Mouse (Mus musculus) stomach, embryonic 14.5 days (tissue): ENCODE data around the gene Hist1h2ab. TPM values are rescaled to one million over a fixed set of nuclear protein-coding genes. Genes with fewer than 3 reads are reported as not detected.
"Not testable (repeated sequence)": the region's sequence is repeated elsewhere in the genome, so short reads cannot be mapped to it uniquely, and the experiment has no call there.

ENCODE experiments used
- ATAC-seq: fragments of 200-750 bp; cut with Nextera tagmentation; 2 replicates; pipeline ENCODE4 v1.8.0; 2017; ENCODE audit warnings: low read depth, moderate TSS enrichment; ENCODE audit not compliant: insufficient number of reproducible peaks, insufficient read depth, low FRiP score
- H3K27ac ChIP-seq: fragments of 300-500 bp; sonication (generic); 2 replicates; pipeline ENCODE4 v1.5.1; 2014; ENCODE audit warnings: mild to moderate bottlenecking, low read length, moderate library complexity, mixed read lengths
- H3K27me3 ChIP-seq: fragments of 300-500 bp; sonication (generic); 2 replicates; pipeline ENCODE4 v1.6.1; 2014; ENCODE audit warnings: low read length, control low read depth, mixed read lengths; ENCODE audit not compliant: control insufficient read depth, insufficient read depth
- H3K36me3 ChIP-seq: fragments of 300-500 bp; sonication (generic); 2 replicates; pipeline ENCODE4 v1.6.1; 2014; ENCODE audit warnings: mild to moderate bottlenecking, control low read depth, low read length, moderate library complexity, mixed read lengths; ENCODE audit not compliant: control insufficient read depth, insufficient read depth
- H3K4me1 ChIP-seq: fragments of 300-500 bp; sonication (generic); 2 replicates; pipeline ENCODE4 v1.6.1; 2014; ENCODE audit warnings: low read length, control low read depth, mixed read lengths; ENCODE audit not compliant: control insufficient read depth, insufficient read depth
- H3K4me2 ChIP-seq: fragments of 300-500 bp; sonication (generic); replicated peaks from 2 replicates; pipeline ENCODE4 v1.6.1; 2014; ENCODE audit warnings: low read depth, low read length, control low read depth
- H3K4me3 ChIP-seq: fragments of 300-500 bp; sonication (generic); 2 replicates; pipeline ENCODE4 v1.5.1; 2014; ENCODE audit warnings: low read depth, low read length, control low read depth
- H3K9ac ChIP-seq: fragments of 300-500 bp; sonication (generic); replicated peaks from 2 replicates; pipeline ENCODE4 v1.6.1; 2014; ENCODE audit warnings: low read depth, mild to moderate bottlenecking, control low read depth, low read length, moderate library complexity, mixed read lengths
- H3K9me3 ChIP-seq: fragments of 300-500 bp; sonication (generic); 2 replicates; pipeline ENCODE4 v1.6.1; 2016; ENCODE audit warnings: low read depth, low read length, control low read depth; ENCODE audit not compliant: control insufficient read depth
- WGBS: fragments of 180-500 bp; shearing (Covaris S2); extraction: QIAGEN DNeasy Blood & Tissue Kit; methylation state at CpG from one replicate; pipeline ENCODE4 v1.1.7; 2014; 5-methylcytosine and 5-hydroxymethylcytosine counted together
- polyA plus RNA-seq: library from polyadenylated mRNA; unstranded; fragments of >200 nt; fragmentation: Nextera tagmentation; extraction: Ambion mirVana; gene quantifications from 2 replicates; pipeline ENCODE4 v1.2.1, GENCODE M21; 2014

Hist1h2ab gene
- polyA plus RNA-seq, result 38.8 and 50.2 TPM in 2 replicates

DNA sequence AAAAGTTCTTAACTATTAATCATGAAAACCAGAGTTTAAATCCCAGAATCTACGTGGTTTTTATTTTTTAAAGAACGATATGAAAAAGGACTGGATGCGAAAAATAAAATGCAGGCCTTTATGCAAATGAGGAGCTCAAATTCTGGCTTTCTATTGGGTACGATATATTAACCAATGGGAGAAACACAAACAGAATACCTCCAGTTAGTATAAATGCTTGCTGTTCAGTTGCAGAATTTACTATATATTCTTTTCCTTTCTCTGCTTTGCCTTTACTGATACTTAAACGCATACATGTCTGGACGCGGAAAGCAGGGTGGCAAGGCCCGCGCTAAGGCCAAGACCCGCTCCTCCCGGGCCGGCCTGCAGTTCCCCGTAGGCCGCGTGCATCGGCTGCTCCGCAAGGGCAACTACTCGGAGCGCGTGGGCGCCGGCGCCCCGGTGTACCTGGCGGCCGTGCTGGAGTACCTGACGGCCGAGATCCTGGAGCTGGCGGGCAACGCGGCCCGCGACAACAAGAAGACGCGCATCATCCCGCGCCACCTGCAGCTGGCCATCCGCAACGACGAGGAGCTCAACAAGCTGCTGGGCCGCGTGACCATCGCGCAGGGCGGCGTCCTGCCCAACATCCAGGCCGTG, at the start of gene Hist1h2ab:
TSS of gene Hist1h2ab (plus strand) at position 288 of the 639 bp plus-strand sequence.
- not testable (repeated sequence) for H3K27me3 ChIP-seq
- ATAC-seq, result peak; percentile 47
- under 1% methylated on average over 27 of the region's 47 CpGs for WGBS

DNA sequence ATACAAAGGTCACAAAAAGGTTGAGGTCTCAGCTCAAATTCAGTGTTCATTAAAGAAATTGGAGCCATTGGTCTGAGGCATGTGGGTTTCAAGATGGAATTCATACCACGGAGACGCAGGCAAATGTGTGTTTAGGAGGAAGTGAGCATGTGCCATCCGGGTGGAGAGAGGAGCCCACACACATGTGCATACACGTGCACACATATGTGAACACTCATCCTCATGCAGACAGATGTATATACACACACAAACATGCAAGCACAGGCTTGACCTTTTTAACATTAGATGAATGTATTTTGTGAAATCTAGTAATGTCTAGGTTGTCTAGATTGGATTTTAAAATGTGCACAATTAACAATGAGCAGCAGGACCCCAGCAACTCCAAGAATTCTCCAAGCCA, 48.7 kb upstream of the Hist1h2ab start:
- H3K4me3 ChIP-seq, result no peak overlapping the region
- H3K27ac ChIP-seq, result no peak overlapping the region
- WGBS, result 80% methylated on average over 4 of the region's 4 CpGs
- ATAC-seq, result no peak
- no peaks in the 10 kb centered on the region for H3K36me3 ChIP-seq
- H3K9me3 ChIP-seq, result no peaks in the 10 kb centered on the region
- H3K4me1 ChIP-seq, result peaks cover 9% of the 10 kb centered on the region; the same call in 1 of the 2 replicates
- no peak overlapping the region for H3K4me2 ChIP-seq
- H3K27me3 ChIP-seq, result no peaks in the 10 kb centered on the region
- H3K9ac ChIP-seq, result no peak overlapping the region

More for the DNA sequence above, at the start of gene Hist1h2ab:
- Histone ChIP-seq H3K4me1 (peaks cover 18% of the 10 kb centered on the region), H3K4me2 (peak within 1 kb of the TSS; percentile 53), H3K27ac (peak within 1 kb of the TSS; percentile 96), H3K4me3 (peak within 1 kb of the TSS; percentile 37), H3K9ac (peak within 1 kb of the TSS; percentile 45)
- H3K36me3 ChIP-seq, H3K9me3 ChIP-seq: not testable (repeated sequence)

DNA sequence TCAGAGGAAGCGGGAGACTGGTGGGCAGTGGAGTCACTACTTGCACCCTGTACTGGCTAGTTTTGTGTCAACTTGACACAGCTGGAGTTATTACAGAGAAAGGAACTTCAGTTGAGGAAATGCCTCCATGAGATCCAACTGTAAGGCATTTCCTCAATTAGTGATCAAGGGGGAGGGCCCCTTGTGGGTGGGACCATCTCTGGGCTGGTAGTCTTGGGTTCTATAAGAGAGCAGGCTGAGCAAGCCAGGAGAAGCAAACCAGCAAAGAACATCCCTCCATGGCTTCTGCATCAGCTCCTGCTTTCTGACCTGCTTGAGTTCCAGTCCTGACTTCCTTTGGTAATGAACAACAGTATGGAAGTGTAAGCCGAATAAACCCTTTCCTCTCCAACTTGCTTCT, 48.1 kb upstream of the Hist1h2ab start:
- not testable (repeated sequence) for H3K27ac ChIP-seq, H3K9me3 ChIP-seq, ATAC-seq, H3K9ac ChIP-seq, H3K4me2 ChIP-seq, H3K4me1 ChIP-seq, H3K36me3 ChIP-seq, H3K27me3 ChIP-seq, H3K4me3 ChIP-seq
- 72% methylated on average over 2 of the region's 2 CpGs for WGBS

DNA sequence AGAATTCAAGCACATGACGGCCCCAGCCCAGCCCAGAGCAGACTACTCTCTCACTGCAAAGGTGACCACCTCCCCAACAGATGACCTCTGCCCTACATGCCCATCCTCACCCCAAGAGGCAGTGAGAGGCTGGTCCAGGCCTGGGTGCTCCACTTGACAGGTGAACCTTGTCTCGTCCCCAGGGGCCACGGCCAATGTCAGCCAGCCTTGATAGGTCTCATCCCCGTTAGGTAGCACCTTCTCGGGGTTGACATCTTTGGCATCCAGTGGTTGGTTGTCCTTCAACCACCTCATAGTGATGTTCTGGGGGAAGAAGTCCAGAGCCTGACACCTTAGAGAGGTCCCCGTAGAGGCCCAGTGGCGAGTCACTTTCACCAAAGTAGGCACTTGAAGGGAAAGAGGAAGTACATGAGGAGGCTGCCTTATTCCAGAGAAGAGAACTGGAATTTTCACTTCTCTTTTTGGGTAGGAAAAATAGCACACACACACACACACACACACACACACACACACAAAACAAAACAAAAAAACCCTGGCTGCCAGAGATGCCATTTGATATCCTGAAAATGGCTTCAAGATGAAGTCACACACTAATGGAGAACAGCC, 45.1 kb upstream of the Hist1h2ab start:
- Histone ChIP-seq H3K4me3 (no peak overlapping the region), H3K27ac (no peak overlapping the region), H3K36me3 (no peaks in the 10 kb centered on the region), H3K4me1 (peaks cover 3% of the 10 kb centered on the region; the same call in 1 of the 2 replicates), H3K9me3 (no peaks in the 10 kb centered on the region), H3K9ac (no peak overlapping the region), H3K4me2 (no peak overlapping the region), H3K27me3 (no peaks in the 10 kb centered on the region)
- WGBS, result 94% methylated on average over 7 of the region's 7 CpGs
- no peak for ATAC-seq

DNA sequence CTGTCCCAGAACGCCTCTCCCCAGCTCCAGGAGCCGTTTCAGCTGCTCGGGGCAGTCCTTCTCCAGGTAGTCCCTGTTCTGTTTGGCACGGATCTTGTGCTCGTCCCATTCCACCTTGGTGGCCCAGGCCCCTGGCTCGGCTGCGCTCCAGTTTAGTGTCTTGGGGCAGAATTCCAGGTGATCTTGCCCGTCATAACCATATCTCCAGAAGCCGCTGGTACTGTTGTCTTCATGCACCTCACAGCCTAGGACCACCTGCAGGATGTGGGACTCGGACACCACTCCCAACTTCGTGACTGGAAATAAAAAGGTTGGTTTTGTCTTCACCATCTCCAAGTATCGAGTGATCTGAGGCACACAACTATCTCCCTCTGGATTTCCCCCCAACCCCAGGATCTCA, 44.2 kb upstream of the Hist1h2ab start:
- H3K27ac ChIP-seq, result no peak overlapping the region
- H3K4me3 ChIP-seq, result no peak overlapping the region
- no peaks in the 10 kb centered on the region for H3K27me3 ChIP-seq
- no peak overlapping the region for H3K4me2 ChIP-seq
- no peak overlapping the region for H3K9ac ChIP-seq
- no peaks in the 10 kb centered on the region for H3K4me1 ChIP-seq
- H3K36me3 ChIP-seq, result no peaks in the 10 kb centered on the region
- ATAC-seq, result no peak
- H3K9me3 ChIP-seq, result no peaks in the 10 kb centered on the region
- WGBS, result 94% methylated on average over 12 of the region's 12 CpGs

DNA sequence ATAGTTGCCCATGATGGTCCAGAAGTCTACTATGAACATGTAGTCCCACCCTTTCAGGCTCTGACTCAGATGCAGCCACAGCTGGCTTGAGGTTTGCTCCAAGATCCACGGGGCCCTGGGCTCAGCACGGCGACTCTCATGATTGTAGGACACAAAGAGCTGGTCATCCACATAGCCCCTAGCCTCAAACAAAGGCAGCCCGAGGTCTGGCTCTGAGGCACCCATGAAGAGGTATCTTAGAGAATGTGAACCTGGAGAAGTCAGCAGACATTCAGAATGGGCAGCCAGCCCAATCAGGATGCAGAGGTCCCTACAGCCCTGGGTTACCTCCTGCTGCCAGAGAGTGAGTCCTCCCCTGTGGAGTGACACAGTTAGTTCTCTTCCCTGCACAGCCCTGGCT, 42.9 kb upstream of the Hist1h2ab start:
- ATAC-seq, result no peak
- 80% methylated on average over 4 of the region's 4 CpGs for WGBS
- H3K9me3 ChIP-seq, result no peaks in the 10 kb centered on the region
- H3K27ac ChIP-seq, result no peak overlapping the region
- H3K36me3 ChIP-seq, result no peaks in the 10 kb centered on the region
- H3K27me3 ChIP-seq, result no peaks in the 10 kb centered on the region
- no peak overlapping the region for H3K9ac ChIP-seq
- H3K4me2 ChIP-seq, result no peak overlapping the region
- no peaks in the 10 kb centered on the region for H3K4me1 ChIP-seq
- no peak overlapping the region for H3K4me3 ChIP-seq

DNA sequence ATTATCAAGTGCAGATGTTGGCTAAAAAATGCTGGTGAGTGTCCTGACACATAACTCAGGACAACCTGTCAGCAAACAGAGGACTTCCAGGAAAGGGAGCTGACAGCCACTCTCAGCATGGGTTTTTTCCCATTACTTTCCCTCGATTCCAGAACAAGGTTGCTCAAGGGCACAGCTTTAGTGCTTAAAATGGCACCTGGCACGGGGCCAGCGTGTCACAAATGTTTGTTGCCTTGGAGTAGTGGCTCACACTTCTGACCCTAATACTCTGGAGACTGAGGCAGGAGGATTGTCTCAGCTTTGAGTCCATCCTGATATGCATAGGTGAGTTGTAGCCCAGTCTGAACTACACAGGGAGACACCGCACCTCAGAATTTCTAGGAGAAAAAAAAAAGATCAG, 42.3 kb upstream of the Hist1h2ab start:
- Histone ChIP-seq H3K27ac (no peak overlapping the region), H3K9ac (no peak overlapping the region), H3K4me2 (no peak overlapping the region), H3K4me3 (no peak overlapping the region), H3K27me3 (no peaks in the 10 kb centered on the region), H3K36me3 (no peaks in the 10 kb centered on the region), H3K4me1 (no peaks in the 10 kb centered on the region), H3K9me3 (no peaks in the 10 kb centered on the region)
- 75% methylated on average over 4 of the region's 4 CpGs for WGBS
- no peak for ATAC-seq

DNA sequence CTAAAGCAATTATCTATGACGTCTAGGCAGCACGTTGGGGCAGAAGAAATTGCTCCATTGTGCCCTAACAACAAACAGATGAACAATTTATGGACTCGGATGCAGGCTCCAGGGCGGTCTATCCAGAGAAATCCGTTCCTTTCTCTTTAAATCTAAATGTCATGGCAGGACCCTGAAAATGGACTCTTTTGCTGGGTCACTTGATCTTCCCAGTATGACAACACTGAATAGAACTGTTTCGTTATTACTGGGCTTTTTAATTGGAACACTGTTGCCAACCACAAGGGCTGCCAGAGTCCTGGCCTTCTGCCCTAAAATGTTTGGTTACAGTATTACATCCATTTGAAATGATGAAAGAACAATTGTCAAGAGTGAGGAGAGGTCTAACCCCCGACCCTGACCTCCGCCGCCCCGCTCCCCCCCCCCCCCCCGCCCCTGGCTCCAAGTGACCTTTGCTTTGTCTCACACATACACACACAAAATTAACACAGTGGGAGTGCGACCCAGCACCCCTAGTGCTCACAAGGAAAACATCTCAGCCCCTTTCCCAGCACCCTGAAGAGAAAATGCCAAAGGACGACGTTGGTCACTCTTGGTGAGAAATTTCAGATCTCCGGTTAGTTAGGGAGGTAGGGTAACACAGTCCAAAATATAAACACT, 41.1 kb upstream of the Hist1h2ab start:
- 23% methylated on average over 15 of the region's 15 CpGs for WGBS
- H3K27ac ChIP-seq, result no peak overlapping the region
- H3K36me3 ChIP-seq, result no peaks in the 10 kb centered on the region
- peak overlapping the region; percentile 40 for H3K9ac ChIP-seq
- no peaks in the 10 kb centered on the region for H3K9me3 ChIP-seq
- H3K4me1 ChIP-seq, result no peaks in the 10 kb centered on the region
- H3K4me3 ChIP-seq, result peak overlapping the region; percentile 44
- peak overlapping the region; percentile 91 for H3K4me2 ChIP-seq
- no peaks in the 10 kb centered on the region for H3K27me3 ChIP-seq
- ATAC-seq, result no peak
